Mouse (Mus musculus): ENCODE measurements around the gene Bcl2l15. TPM values are rescaled to one million over a fixed set of nuclear protein-coding genes. Genes with fewer than 3 reads are reported as not detected.
"Not testable (repeated sequence)": the region's sequence is repeated elsewhere in the genome, so short reads cannot be mapped to it uniquely, and the experiment has no call there.

Gene Bcl2l15
- polyA plus RNA-seq, 1 experiment from 2014 or later, result 0.79 TPM

GRCm38 (mm10) chr3:103839711-103840110 is 7.3 kb downstream of the Bcl2l15 start:
- Histone ChIP-seq H3K9ac (replicated peaks; ENCODE audit: low read depth, low read length) (no peak overlapping the region), H3K27ac (ENCODE audit: low read depth, low read length) (no peak overlapping the region), H3K36me3 (ENCODE audit: control insufficient read depth, insufficient read depth, low read length) (no peaks in the 10 kb centered on the region), H3K4me1 (ENCODE audit: control insufficient read depth, insufficient read depth, low read length) (no peaks in the 10 kb centered on the region), H3K9me3 (ENCODE audit: control insufficient read depth, low read length) (no peaks in the 10 kb centered on the region), H3K4me3 (ENCODE audit: low read depth, low read length) (no peak overlapping the region), H3K27me3 (ENCODE audit: control insufficient read depth, insufficient read depth, low read length) (no peaks in the 10 kb centered on the region), H3K4me2 (ENCODE audit: low read depth, low read length) (no peak overlapping the region)
- 96% methylated on average over 6 of the region's 6 CpGs for WGBS
- ATAC-seq (ENCODE audit: low read depth), result no peak

GRCm38 (mm10) chr3:103840195-103840594 is 7.8 kb downstream of the Bcl2l15 start:
- not testable (repeated sequence) for H3K27ac ChIP-seq (ENCODE audit: low read depth, low read length); H3K9ac ChIP-seq (replicated peaks; ENCODE audit: low read depth, low read length); H3K4me3 ChIP-seq (ENCODE audit: low read depth, low read length); H3K27me3 ChIP-seq (ENCODE audit: control insufficient read depth, insufficient read depth, low read length); H3K4me2 ChIP-seq (ENCODE audit: low read depth, low read length); H3K9me3 ChIP-seq (ENCODE audit: control insufficient read depth, low read length); ATAC-seq (ENCODE audit: low read depth); H3K36me3 ChIP-seq (ENCODE audit: control insufficient read depth, insufficient read depth, low read length); H3K4me1 ChIP-seq (ENCODE audit: control insufficient read depth, insufficient read depth, low read length)
- 75% methylated on average over 3 of the region's 3 CpGs for WGBS

- not testable (repeated sequence) for H3K27ac ChIP-seq (ENCODE audit: low read depth, low read length); H3K9ac ChIP-seq (replicated peaks; ENCODE audit: low read depth, low read length); ATAC-seq (ENCODE audit: low read depth); H3K4me3 ChIP-seq (ENCODE audit: low read depth, low read length); H3K9me3 ChIP-seq (ENCODE audit: control insufficient read depth, low read length); H3K36me3 ChIP-seq (ENCODE audit: control insufficient read depth, insufficient read depth, low read length); H3K4me2 ChIP-seq (ENCODE audit: low read depth, low read length); H3K4me1 ChIP-seq (ENCODE audit: control insufficient read depth, insufficient read depth, low read length); H3K27me3 ChIP-seq (ENCODE audit: control insufficient read depth, insufficient read depth, low read length)
- 93% methylated on average over 7 of the region's 7 CpGs for WGBS
Measured at GRCm38 (mm10) chr3:103840946-103841345, 8.5 kb downstream of the Bcl2l15 start.

- H3K9ac ChIP-seq (replicated peaks; ENCODE audit: low read depth, low read length), result no peak overlapping the region
- no peaks in the 10 kb centered on the region for H3K4me1 ChIP-seq (ENCODE audit: control insufficient read depth, insufficient read depth, low read length)
- 87% methylated on average over 9 of the region's 9 CpGs for WGBS
- H3K27me3 ChIP-seq (ENCODE audit: control insufficient read depth, insufficient read depth, low read length), result no peaks in the 10 kb centered on the region
- H3K27ac ChIP-seq (ENCODE audit: low read depth, low read length), result no peak overlapping the region
- H3K4me2 ChIP-seq (ENCODE audit: low read depth, low read length), result no peak overlapping the region
- H3K4me3 ChIP-seq (ENCODE audit: low read depth, low read length), result no peak overlapping the region
- no peaks in the 10 kb centered on the region for H3K9me3 ChIP-seq (ENCODE audit: control insufficient read depth, low read length)
- no peaks in the 10 kb centered on the region for H3K36me3 ChIP-seq (ENCODE audit: control insufficient read depth, insufficient read depth, low read length)
- no peak for ATAC-seq (ENCODE audit: low read depth)
Measured at GRCm38 (mm10) chr3:103850644-103851363, 18.4 kb downstream of the Bcl2l15 start.

GRCm38 (mm10) chr3:103851481-103851880 is 19.1 kb downstream of the Bcl2l15 start:
- no peak for ATAC-seq (ENCODE audit: low read depth)
- WGBS, result 90% methylated on average over 6 of the region's 6 CpGs
- H3K4me1 ChIP-seq (ENCODE audit: control insufficient read depth, insufficient read depth, low read length), result no peaks in the 10 kb centered on the region
- H3K27ac ChIP-seq (ENCODE audit: low read depth, low read length), result no peak overlapping the region
- no peaks in the 10 kb centered on the region for H3K27me3 ChIP-seq (ENCODE audit: control insufficient read depth, insufficient read depth, low read length)
- H3K9me3 ChIP-seq (ENCODE audit: control insufficient read depth, low read length), result no peaks in the 10 kb centered on the region
- no peak overlapping the region for H3K4me2 ChIP-seq (ENCODE audit: low read depth, low read length)
- no peak overlapping the region for H3K4me3 ChIP-seq (ENCODE audit: low read depth, low read length)
- H3K9ac ChIP-seq (replicated peaks; ENCODE audit: low read depth, low read length), result no peak overlapping the region
- H3K36me3 ChIP-seq (ENCODE audit: control insufficient read depth, insufficient read depth, low read length), result no peaks in the 10 kb centered on the region

GRCm38 (mm10) chr3:103851882-103852281 is 19.5 kb downstream of the Bcl2l15 start:
- H3K9ac ChIP-seq (replicated peaks; ENCODE audit: low read depth, low read length), result no peak overlapping the region
- no peaks in the 10 kb centered on the region for H3K4me1 ChIP-seq (ENCODE audit: control insufficient read depth, insufficient read depth, low read length)
- no peak for ATAC-seq (ENCODE audit: low read depth)
- no peaks in the 10 kb centered on the region for H3K27me3 ChIP-seq (ENCODE audit: control insufficient read depth, insufficient read depth, low read length)
- no peak overlapping the region for H3K27ac ChIP-seq (ENCODE audit: low read depth, low read length)
- H3K4me2 ChIP-seq (ENCODE audit: low read depth, low read length), result no peak overlapping the region
- no peaks in the 10 kb centered on the region for H3K9me3 ChIP-seq (ENCODE audit: control insufficient read depth, low read length)
- WGBS, result 83% methylated on average over 8 of the region's 8 CpGs
- no peak overlapping the region for H3K4me3 ChIP-seq (ENCODE audit: low read depth, low read length)
- no peaks in the 10 kb centered on the region for H3K36me3 ChIP-seq (ENCODE audit: control insufficient read depth, insufficient read depth, low read length)

GRCm38 (mm10) chr3:103852565-103853299 is 20.3 kb downstream of the Bcl2l15 start:
- Histone ChIP-seq H3K4me2 (ENCODE audit: low read depth, low read length) (no peak overlapping the region), H3K36me3 (ENCODE audit: control insufficient read depth, insufficient read depth, low read length) (no peaks in the 10 kb centered on the region), H3K9me3 (ENCODE audit: control insufficient read depth, low read length) (no peaks in the 10 kb centered on the region), H3K4me3 (ENCODE audit: low read depth, low read length) (no peak overlapping the region), H3K27me3 (ENCODE audit: control insufficient read depth, insufficient read depth, low read length) (no peaks in the 10 kb centered on the region), H3K9ac (replicated peaks; ENCODE audit: low read depth, low read length) (no peak overlapping the region), H3K27ac (ENCODE audit: low read depth, low read length) (no peak overlapping the region), H3K4me1 (ENCODE audit: control insufficient read depth, insufficient read depth, low read length) (no peaks in the 10 kb centered on the region)
- no peak for ATAC-seq (ENCODE audit: low read depth)
- WGBS, result 64% methylated on average over 3 of the region's 3 CpGs

- Histone ChIP-seq H3K36me3 (ENCODE audit: control insufficient read depth, insufficient read depth, low read length) (no peaks in the 10 kb centered on the region), H3K9me3 (ENCODE audit: control insufficient read depth, low read length) (no peaks in the 10 kb centered on the region), H3K27ac (ENCODE audit: low read depth, low read length) (no peak overlapping the region), H3K4me3 (ENCODE audit: low read depth, low read length) (no peak overlapping the region), H3K4me2 (ENCODE audit: low read depth, low read length) (no peak overlapping the region), H3K9ac (replicated peaks; ENCODE audit: low read depth, low read length) (no peak overlapping the region), H3K27me3 (ENCODE audit: control insufficient read depth, insufficient read depth, low read length) (no peaks in the 10 kb centered on the region), H3K4me1 (ENCODE audit: control insufficient read depth, insufficient read depth, low read length) (no peaks in the 10 kb centered on the region)
- WGBS, result 66% methylated on average over 8 of the region's 8 CpGs
- no peak for ATAC-seq (ENCODE audit: low read depth)
Measured at GRCm38 (mm10) chr3:103853804-103854203, 21.4 kb downstream of the Bcl2l15 start.

- no peak overlapping the region for H3K27ac ChIP-seq (ENCODE audit: low read depth, low read length)
- H3K9ac ChIP-seq (replicated peaks; ENCODE audit: low read depth, low read length), result no peak overlapping the region
- H3K4me1 ChIP-seq (ENCODE audit: control insufficient read depth, insufficient read depth, low read length), result 0 out of 2 replicates have a peak, but pooled peaks cover 2% of the 10 kb centered on the region
- H3K9me3 ChIP-seq (ENCODE audit: control insufficient read depth, low read length), result no peaks in the 10 kb centered on the region
- no peak overlapping the region for H3K4me3 ChIP-seq (ENCODE audit: low read depth, low read length)
- H3K36me3 ChIP-seq (ENCODE audit: control insufficient read depth, insufficient read depth, low read length), result no peaks in the 10 kb centered on the region
- H3K4me2 ChIP-seq (ENCODE audit: low read depth, low read length), result no peak overlapping the region
- ATAC-seq (ENCODE audit: low read depth), result no peak
- WGBS, result 89% methylated on average over 7 of the region's 7 CpGs
- H3K27me3 ChIP-seq (ENCODE audit: control insufficient read depth, insufficient read depth, low read length), result no peaks in the 10 kb centered on the region
Measured at GRCm38 (mm10) chr3:103857036-103857805, 24.8 kb downstream of the Bcl2l15 start.

Measured in neural tube, embryonic 14.5 days (tissue).